Mouse (Mus musculus) inflammation-experienced regulatory T-cells (primary cell): ENCODE data around the gene Odr4. TPM values are rescaled to one million over a fixed set of nuclear protein-coding genes. Genes with fewer than 3 reads are reported as not detected.

Experiments
- polyA plus RNA-seq, 2 experiments: library from polyadenylated mRNA; unstranded; fragments of 100-300 nt; shearing (Covaris generic); gene quantifications; one replicate each; pipeline ENCODE4 v1.2.1; 2017

The Odr4 gene
- 10 to 100 TPM; 26.4 to 37.6 TPM for polyA plus RNA-seq

DNA sequence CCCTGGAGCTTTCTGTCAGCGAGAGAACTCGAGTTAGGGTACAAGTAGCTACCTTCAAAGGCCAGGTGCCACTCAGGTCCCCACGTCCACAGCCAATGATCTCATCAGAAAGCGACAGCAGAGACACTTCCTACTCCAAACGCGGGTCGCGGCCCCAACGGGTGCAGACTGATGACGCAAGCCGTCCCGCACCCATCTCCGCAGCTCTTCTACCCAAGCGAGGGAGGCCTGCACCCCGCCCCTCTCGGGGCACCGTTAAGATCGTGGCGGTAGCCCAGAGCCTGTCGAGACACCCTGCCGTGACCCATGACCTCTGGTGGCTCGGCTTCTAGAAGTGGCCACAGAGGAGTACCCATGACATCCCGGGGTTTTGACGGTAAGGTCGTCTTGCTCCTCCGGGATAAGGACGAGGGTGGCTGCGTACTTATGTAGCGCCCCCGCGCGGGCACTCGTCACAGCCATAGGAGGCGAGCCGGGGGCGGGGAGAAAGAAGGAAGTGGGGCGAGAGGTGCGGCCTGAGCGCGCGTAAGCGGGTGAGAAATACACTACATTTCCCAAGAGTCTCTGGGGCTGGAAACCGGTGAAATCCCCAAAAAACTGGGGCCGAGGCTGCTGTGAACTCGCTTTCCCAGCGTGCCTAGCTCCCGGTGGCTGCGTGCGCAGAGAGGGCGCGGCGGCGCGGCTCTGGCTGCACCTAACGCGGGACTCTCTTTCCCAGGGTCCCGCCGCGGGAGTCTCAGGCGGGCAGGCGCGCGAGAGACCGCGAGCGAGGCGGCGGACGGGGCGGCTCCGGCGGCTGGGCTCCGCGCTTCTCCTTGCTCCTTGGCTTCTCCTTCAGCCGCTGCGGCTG, at the start of gene Odr4, which contains the start of gene Tpr:
Gene Odr4, minus strand, starts transcription at position 443 of the 850 bp plus-strand sequence.
Gene Tpr, plus strand, starts transcription at position 201 of the 850 bp plus-strand sequence.

GRCm38 (mm10) chr1:150319205-150319604, 73.7 kb downstream of the Odr4 start, which contains the start of gene Pdc:
Pdc (plus strand) TSS chr1:150319417.

Other genes with a start within 250 kb of the Odr4 start
- gene Pdc, start 73.7 kb downstream of the Odr4 start, polyA plus RNA-seq: 1 to 10 TPM in 1 of 2 experiments, under 1 TPM in 1; 0.39 to 1.4 TPM
- 100 to 1,000 TPM; 247 to 296 TPM for gene Tpr, start 242 bp downstream of the Odr4 start, polyA plus RNA-seq
- gene Prg4, start 73.1 kb upstream of the Odr4 start, polyA plus RNA-seq: 10 to 100 TPM in 1 of 2 experiments, 1 to 10 TPM in 1; 4.0 to 12.4 TPM